Mouse (Mus musculus) regulatory T cell (primary cell): ENCODE measurements at regions not wholly inside any gene's neighbourhood (a gene's known extent, or its start where the extent isn't known, plus 50 kb on each side); places are given as distances from the start of the nearest gene placed in this dataset.

Source experiments
- in situ Hi-C: fragments of 300-600 bp; cut with MboI, MseI; formaldehyde crosslinking; loops from one replicate; pipeline ENCODE4 v1.15.1; 2025; ENCODE audit warnings: high pct_unique_total_duplicates

- in situ Hi-C loops = loop anchor here (10.0 kb wide), 1 partner anchor 1163 kb away; no protein-coding TSS in a partner anchor
Observed at GRCm38 (mm10) chr14:63321931-63322510, 186.9 kb downstream of the Tdh start.
